Mouse (Mus musculus) gonadal fat pad, adult 2 months (tissue): Measurements from ENCODE around the gene Apoa2. TPM values are rescaled to one million over a fixed set of nuclear protein-coding genes. Genes with fewer than 3 reads are reported as not detected.
"Not testable (repeated sequence)": the region's sequence is repeated elsewhere in the genome, so short reads cannot be mapped to it uniquely, and the experiment has no call there.

Experiments
- DNase-seq: peaks from one replicate; pipeline ENCODE4 v3.0.0-alpha.2; 2012; ENCODE audit warnings: low read depth
- polyA plus RNA-seq: library from polyadenylated mRNA; depleted of rRNA; stranded (reverse); fragments of >200 nt; gene quantifications from 2 replicates; pipeline ENCODE4 v1.2.3, GENCODE M21; 2012

The Apoa2 gene
- polyA plus RNA-seq, 1 experiment = 1.5 TPM

DNA sequence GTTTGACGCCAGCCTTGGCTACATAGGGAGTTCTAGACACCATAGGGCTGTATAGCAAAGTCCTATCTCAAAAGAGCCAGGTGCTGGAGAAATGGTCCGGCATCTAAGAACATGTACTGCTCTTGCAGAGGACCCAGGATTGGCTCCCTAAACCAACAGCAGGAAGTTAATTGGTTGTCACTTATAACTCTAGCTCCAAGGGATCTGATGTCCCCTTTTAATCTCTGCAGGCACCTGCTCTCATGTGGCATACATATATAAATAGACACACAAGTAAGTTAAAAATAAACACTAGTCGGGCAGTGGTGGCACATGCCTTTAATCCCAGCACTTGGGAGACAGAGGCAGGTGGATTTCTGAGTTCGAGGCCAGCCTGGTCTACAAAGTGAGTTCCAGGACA, 10.9 kb downstream of the Apoa2 start:
- no peak for DNase-seq

DNA sequence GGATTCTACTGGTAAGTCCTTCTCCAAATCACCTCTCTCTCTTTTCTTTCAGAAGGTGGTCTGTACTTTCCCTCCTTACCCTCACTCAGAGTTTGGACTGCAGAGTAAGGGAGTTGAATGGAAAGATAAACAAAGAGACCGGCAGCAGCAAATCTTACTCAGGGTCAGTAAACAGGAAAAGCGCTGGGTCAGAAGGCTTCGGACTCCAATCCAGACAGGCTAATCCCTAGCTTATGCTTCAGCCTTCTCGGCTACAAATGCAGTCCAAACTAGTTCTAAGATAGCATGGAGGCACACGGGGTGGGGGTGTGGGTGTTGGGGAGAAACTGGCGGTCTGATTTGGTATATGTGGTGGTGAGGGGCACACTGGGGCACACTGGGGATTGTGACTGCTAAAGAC, 12.6 kb downstream of the Apoa2 start:
- no peak for DNase-seq

DNA sequence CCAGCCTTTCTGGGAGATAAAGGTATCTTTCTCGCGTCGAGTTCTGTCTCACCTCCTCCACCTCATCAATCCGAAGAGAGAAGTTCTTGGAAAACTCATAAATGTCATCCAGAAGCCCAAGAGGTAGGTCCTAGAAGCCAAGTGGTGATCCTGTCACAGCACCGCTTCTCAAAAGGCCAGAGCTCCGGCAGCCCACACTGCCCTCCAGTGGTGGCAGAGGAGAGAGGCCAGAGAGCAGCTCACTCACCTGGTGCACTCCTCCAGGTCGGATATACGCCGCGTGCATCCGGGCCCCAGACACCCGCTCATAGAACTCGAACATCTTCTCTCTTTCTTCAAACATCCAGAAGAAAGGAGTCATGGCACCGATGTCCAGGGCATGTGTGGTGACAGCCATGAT, 13.6 kb downstream of the Apoa2 start:
- no peak for DNase-seq

DNA sequence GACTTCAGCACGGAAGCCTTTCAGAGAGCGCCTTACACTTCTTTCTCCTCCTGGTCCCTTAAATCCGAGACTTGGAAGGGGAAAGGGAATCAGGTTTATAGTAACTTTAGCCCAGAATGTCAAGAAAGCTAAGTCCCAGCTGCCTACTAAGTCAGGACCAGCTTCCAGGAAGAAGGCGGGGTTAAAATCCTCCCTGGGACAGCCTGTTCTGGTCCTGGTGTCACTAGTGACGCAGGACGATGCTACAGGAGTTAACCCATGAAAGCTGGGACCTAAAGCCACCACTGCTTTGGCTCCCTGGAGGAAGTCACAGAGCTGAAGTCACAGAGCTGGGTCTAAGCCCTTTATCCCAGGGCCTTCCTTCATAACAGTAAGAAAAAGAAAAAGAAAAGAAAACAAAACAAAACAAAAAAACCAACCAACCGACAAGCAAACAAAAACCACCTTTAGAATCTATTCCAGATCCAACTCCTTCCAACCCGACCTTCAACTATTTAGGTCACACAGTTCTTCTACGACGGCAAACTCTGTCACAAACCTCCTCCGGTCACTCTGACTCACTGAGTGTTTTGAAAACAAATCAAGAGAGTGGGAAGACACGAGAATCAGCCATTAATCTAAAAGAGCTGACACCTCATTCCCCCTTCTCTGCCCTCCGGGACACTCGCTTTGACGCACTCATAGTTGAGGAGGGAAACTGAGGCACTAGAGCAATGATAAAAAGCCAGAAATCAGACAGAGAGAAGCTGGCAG, 15.3 kb downstream of the Apoa2 start:
- DNase-seq = no peak

DNA sequence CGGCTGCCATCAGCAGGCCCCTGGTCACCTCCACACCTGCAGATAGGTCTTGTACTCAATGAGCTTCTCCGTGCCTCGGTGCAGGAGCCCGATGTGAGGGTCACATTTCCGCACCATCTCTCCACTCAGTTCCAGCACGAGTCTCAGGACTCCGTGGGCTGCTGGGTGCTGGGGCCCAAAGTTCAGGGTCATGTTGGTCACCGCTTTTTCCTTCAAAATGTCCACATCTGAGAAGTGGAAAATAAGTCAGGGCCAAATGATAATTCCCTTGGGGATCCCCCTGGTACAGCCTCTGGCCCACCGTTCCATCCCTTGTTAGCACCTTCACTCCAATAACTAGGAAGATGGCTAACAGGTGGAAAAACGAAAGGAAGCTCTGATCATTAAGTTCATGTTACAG, 16.1 kb downstream of the Apoa2 start:
- no peak for DNase-seq

DNA sequence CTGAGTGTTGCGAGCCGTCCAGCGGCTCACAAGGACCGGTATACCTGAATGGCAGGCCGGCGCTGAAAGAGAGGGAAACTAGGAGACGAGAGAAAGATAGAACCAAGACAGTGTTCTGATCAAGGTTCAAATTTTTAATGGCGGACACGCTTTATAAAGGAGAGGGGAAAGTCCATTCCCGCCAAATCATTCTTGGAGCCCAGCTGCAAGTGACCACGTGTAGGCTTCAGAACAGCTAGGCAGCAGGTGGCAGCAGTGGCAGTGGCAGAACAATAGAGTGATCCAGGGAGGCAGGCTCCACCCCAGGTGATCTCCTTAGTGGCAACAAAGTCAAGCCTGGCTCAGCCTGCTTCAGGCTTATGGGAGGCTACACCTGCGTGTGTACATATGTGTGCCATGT, 17.1 kb downstream of the Apoa2 start:
- not testable (repeated sequence) for DNase-seq

DNA sequence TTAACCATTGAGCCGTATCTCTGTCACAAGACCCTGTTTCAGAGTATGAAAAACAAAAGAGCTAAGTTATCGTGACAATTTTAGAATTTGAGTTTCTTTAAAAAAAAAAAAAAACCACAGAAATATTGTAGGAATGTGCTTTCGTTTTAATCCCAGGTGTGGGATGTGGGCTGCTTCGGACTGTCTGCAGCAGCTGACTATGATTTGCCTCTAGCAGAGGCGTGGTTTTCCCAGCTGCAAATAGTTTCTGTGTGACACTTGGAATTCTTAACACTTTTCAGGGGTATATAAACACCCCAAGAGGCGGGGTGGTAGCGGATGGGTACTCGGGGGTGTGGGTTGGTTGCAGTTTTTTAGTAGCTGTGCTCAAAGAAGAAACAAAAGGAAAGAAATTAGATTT, 20.5 kb downstream of the Apoa2 start:
- DNase-seq = no peak

GRCm38 (mm10) chr1:171246709-171247452, 22.0 kb downstream of the Apoa2 start:
- peak; percentile 94 for DNase-seq

GRCm38 (mm10) chr1:171247453-171247841, 22.6 kb downstream of the Apoa2 start:
- no peak for DNase-seq

GRCm38 (mm10) chr1:171247916-171248315, 23.1 kb downstream of the Apoa2 start:
- no peak for DNase-seq

- DNase-seq = no peak
Measured at GRCm38 (mm10) chr1:171248386-171249226, 23.8 kb downstream of the Apoa2 start.

- DNase-seq = no peak
Measured at GRCm38 (mm10) chr1:171249913-171250600, 25.2 kb downstream of the Apoa2 start, which contains the start of gene Adamts4. Gene Adamts4, plus strand, starts transcription at chr1:171250421.

GRCm38 (mm10) chr1:171250680-171251593, 26.1 kb downstream of the Apoa2 start, which contains the start of gene Ndufs2:
Gene Ndufs2, minus strand, starts transcription at chr1:171251388.
- DNase-seq = no peak

- no peak for DNase-seq
Measured at GRCm38 (mm10) chr1:171251594-171252324, 26.9 kb downstream of the Apoa2 start.

DNA sequence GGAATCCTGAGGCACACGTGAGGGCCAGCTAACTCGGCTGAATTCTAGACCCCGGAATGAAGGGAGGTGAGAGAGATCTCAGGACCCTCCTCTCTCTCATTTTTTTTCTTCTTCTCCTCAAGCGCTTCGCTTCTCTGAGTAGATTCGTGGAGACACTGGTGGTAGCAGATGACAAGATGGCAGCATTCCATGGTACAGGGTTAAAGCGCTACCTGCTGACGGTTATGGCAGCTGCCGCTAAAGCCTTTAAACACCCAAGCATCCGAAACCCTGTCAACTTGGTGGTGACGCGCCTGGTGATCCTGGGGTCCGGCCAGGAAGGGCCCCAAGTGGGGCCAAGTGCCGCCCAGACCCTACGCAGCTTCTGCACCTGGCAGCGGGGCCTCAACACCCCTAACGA, 27.6 kb downstream of the Apoa2 start:
- DNase-seq = no peak

GRCm38 (mm10) chr1:171256095-171256818, 31.4 kb downstream of the Apoa2 start:
- DNase-seq = no peak

DNA sequence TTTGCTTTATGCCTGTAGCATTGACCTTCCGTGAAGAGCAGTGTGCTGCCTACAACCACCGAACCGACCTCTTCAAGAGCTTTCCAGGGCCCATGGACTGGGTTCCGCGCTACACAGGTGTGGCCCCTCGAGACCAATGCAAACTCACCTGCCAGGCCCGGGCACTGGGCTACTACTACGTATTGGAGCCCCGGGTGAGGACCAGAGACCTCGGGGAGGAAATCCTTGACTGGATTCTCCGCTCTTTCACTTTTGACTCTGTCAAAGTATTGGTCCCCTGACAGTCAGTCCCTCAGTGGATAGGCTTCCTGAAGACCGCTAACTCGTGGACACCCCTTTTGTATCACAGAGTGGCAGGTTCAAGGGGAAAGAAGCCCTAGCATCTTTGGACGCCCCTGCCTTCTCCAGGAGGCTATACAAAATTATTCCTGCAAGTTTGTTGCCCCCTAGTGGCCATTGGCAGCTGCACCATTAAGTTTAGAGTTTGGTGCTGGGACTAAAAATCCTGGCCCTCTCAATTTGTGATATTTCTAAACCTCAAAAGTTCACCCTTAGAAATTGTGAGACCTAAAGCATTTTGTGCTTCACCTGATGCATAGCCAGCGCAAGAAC, 32.2 kb downstream of the Apoa2 start:
- DNase-seq = no peak

DNA sequence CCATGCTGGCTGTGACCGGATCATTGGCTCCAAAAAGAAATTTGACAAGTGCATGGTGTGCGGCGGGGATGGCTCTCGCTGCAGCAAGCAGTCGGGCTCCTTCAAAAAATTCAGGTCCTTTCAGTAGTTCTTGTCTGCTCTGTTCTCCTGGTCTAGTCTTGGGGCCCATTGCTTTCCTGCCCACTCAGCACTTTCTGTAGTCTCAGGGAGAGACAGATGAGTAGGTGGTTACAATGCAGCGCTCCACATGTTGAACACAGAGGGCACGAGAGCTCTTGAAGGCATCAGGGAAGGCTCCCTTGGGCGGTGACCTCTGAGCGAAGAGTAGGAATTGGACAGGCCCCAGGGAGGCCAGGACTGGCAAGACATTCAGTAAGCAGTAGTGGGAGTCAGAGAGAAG, 32.9 kb downstream of the Apoa2 start:
- no peak for DNase-seq

- no peak for DNase-seq
Measured at GRCm38 (mm10) chr1:171258921-171259320, 34.1 kb downstream of the Apoa2 start.
